Mouse (Mus musculus) forebrain, postnatal 0 days (tissue): ENCODE results near the gene Onecut1. TPM values are rescaled to one million over a fixed set of nuclear protein-coding genes. Genes with fewer than 3 reads are reported as not detected.

Source experiments
- ATAC-seq: fragments of 200-750 bp; cut with Nextera tagmentation; 2 replicates; pipeline ENCODE4 v1.8.0; 2017; ENCODE audit warnings: mild to moderate bottlenecking, moderate library complexity
- DNase-seq: peaks from one replicate; pipeline ENCODE4 v3.0.0-alpha.2; 2015
- H3K27ac ChIP-seq: fragments of 300-500 bp; sonication (generic); 2 replicates; pipeline ENCODE4 v1.5.1; 2014; ENCODE audit warnings: low read depth, mild to moderate bottlenecking, antibody characterized with exemption, low read length, moderate library complexity, mixed read lengths
- H3K27me3 ChIP-seq: fragments of 300-500 bp; sonication (generic); 2 replicates; pipeline ENCODE4 v1.6.1; 2014; ENCODE audit warnings: mild to moderate bottlenecking, low read length, mixed read lengths; ENCODE audit not compliant: insufficient read depth
- H3K36me3 ChIP-seq: fragments of 300-500 bp; sonication (generic); 2 replicates; pipeline ENCODE4 v1.6.1; 2014; ENCODE audit warnings: mild to moderate bottlenecking, moderate library complexity; ENCODE audit not compliant: insufficient read depth
- H3K4me1 ChIP-seq: fragments of 300-500 bp; sonication (generic); 2 replicates; pipeline ENCODE4 v1.6.1; 2014; ENCODE audit warnings: antibody characterized with exemption; ENCODE audit not compliant: insufficient read depth
- H3K4me2 ChIP-seq: fragments of 300-500 bp; sonication (generic); 2 replicates; pipeline ENCODE4 v1.6.1; 2014; ENCODE audit warnings: low read depth, mild to moderate bottlenecking, moderate library complexity
- H3K4me3 ChIP-seq: fragments of 300-500 bp; sonication (generic); 2 replicates; pipeline ENCODE4 v1.5.1; 2014; ENCODE audit warnings: low read depth, low read length, mixed read lengths
- H3K9ac ChIP-seq: fragments of 300-500 bp; sonication (generic); 2 replicates; pipeline ENCODE4 v1.6.1; 2014; ENCODE audit warnings: mild to moderate bottlenecking
- H3K9me3 ChIP-seq: fragments of 300-500 bp; sonication (generic); 2 replicates; pipeline ENCODE4 v1.6.1; 2016; ENCODE audit warnings: low read length
- CTCF ChIP-seq: sonication (generic); IDR thresholded peaks from 2 replicates; pipeline ENCODE4 v1.5.1; 2016; ENCODE audit warnings: antibody characterized with exemption, control low read depth, low read depth
- WGBS: fragments of 180-500 bp; shearing (Covaris S2); extraction: QIAGEN DNeasy Blood & Tissue Kit; methylation state at CpG from one replicate; pipeline ENCODE4 v1.1.7; 2014; 5-methylcytosine and 5-hydroxymethylcytosine counted together
- polyA plus RNA-seq: library from polyadenylated mRNA; unstranded; fragments of >200 nt; fragmentation: Nextera tagmentation; extraction: Ambion mirVana; gene quantifications from 2 replicates; pipeline ENCODE4 v1.2.1, GENCODE M21; 2015
- total RNA-seq: library from RNA; depleted of rRNA; stranded (reverse); fragments of >200 nt; gene quantifications from 2 replicates; pipeline ENCODE4 v1.2.3, GENCODE M21; 2014

Gene Onecut1
- total and polyA plus RNA-seq, 2 experiments from 2014 or later, result 0.64 to 3.8 TPM

DNA sequence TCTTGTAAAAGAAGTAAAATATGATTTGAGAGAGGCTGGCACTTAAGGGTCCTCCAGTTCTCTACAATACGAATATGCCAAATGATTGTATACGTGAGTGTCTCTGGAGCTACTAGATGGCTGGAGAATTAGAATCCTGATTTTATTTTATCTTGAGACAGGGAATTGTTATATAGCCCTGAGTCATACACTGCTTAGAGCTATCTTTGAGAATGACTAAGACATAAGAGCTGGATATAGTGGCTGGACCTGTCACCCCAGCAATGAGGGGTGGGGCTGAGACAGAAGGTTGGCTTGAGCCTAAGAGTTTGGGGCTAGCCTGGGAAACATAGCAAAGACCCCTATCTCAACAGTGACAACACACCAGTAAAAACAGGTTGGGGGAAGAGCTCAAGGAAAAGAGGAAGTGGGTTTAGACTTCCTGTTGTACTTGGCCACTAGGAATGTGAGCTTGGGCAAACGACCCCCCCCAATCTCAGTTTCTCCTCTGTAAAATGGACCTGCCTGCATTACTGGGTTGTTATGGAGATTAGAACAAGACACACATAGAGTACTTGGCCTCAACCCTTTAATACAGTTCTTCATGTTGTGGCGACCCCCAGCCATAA, 35.8 kb downstream of the Onecut1 start:
- WGBS, result 92% methylated on average over 4 of the region's 4 CpGs
- H3K9ac ChIP-seq, result no peak overlapping the region
- DNase-seq (no peak), ATAC-seq (no peak)
- no peaks in the 10 kb centered on the region for H3K36me3 ChIP-seq
- no peak overlapping the region for H3K27ac ChIP-seq
- H3K4me3 ChIP-seq, result no peak overlapping the region
- TF ChIP-seq CTCF, result no peak
- no peaks in the 10 kb centered on the region for H3K27me3 ChIP-seq
- H3K9me3 ChIP-seq, result no peaks in the 10 kb centered on the region
- H3K4me1 ChIP-seq, result no peaks in the 10 kb centered on the region
- no peak overlapping the region for H3K4me2 ChIP-seq

DNA sequence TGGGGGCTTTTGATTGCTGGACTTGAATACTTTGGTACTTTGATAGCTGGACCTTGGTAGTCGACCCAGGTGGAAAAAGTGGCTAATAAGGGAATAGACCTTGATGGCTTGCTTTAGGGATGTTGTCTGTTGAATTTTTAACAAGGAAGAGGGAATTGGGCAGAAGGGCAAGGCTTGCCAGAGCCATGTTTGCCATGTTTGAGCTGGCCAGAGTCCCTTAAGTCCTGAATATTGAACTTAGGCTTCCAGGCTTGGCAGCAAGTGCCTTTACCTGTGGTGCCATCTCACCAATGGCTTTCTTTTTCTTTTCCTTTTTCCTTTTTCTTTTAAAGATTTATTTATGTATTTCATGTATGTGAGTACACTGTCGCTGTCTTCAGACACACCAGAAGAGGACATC, 38.4 kb downstream of the Onecut1 start:
- Histone ChIP-seq H3K4me3 (no peak overlapping the region), H3K9me3 (no peaks in the 10 kb centered on the region), H3K27ac (no peak overlapping the region), H3K4me1 (no peaks in the 10 kb centered on the region), H3K4me2 (no peak overlapping the region), H3K9ac (no peak overlapping the region), H3K27me3 (no peaks in the 10 kb centered on the region), H3K36me3 (no peaks in the 10 kb centered on the region)
- ATAC-seq (no peak), DNase-seq (no peak)
- 90% methylated on average over 2 of the region's 2 CpGs for WGBS
- no peak for TF ChIP-seq CTCF

DNA sequence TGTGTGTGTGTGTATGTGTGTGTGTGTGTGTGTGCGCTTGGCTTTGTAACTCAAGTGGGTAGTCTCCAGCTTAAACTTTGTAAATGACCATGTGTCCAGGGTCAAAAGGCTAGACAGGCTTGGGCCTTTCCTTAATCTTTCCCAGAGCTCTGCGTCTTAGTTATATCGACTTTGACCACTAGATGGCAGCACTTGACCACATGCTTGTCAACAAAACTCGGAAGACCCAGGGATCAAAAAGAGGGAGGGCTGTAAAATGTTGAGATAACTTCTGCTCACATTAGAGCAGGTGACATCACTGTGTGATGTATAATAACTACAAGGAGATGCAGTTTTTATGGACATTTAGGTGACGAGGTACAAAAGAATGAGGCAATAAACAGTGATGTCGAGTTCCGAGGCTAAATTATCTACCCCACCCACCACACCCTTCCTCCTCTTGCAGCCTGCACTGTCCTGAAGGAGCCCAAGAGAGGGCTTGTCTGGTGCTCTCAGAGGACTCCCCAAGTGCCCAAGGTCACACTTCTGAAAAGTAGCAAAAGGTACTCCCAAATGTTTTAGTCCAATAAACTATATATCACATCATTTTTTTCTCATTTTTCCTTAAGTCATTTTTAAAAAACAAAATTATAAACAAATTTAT, 43.3 kb downstream of the Onecut1 start:
- peak; percentile 72 for ATAC-seq
- DNase-seq, result peak; percentile 85
- no peaks in the 10 kb centered on the region for H3K4me1 ChIP-seq
- H3K27ac ChIP-seq, result no peak overlapping the region
- H3K9ac ChIP-seq, result no peak overlapping the region
- TF ChIP-seq CTCF, result peak; percentile 90
- H3K4me3 ChIP-seq, result no peak overlapping the region
- H3K4me2 ChIP-seq, result no peak overlapping the region
- no peaks in the 10 kb centered on the region for H3K27me3 ChIP-seq
- H3K36me3 ChIP-seq, result no peaks in the 10 kb centered on the region
- 16% methylated on average over 7 of the region's 7 CpGs for WGBS
- no peaks in the 10 kb centered on the region for H3K9me3 ChIP-seq

- Histone ChIP-seq H3K4me3 (no peak overlapping the region), H3K4me2 (no peak overlapping the region), H3K27ac (no peak overlapping the region), H3K4me1 (no peaks in the 10 kb centered on the region), H3K36me3 (no peaks in the 10 kb centered on the region), H3K9ac (no peak overlapping the region), H3K9me3 (no peaks in the 10 kb centered on the region), H3K27me3 (no peaks in the 10 kb centered on the region)
- 53% methylated on average over 4 of the region's 4 CpGs for WGBS
- ATAC-seq, result no peak
- no peak for TF ChIP-seq CTCF
- no peak for DNase-seq
Observed at GRCm38 (mm10) chr9:74906951-74907350, 45.2 kb downstream of the Onecut1 start.

GRCm38 (mm10) chr9:74909245-74909644, 47.5 kb downstream of the Onecut1 start:
- no peak for TF ChIP-seq CTCF
- H3K4me1 ChIP-seq, result no peaks in the 10 kb centered on the region
- no peak for ATAC-seq
- H3K27ac ChIP-seq, result no peak overlapping the region
- 45% methylated on average over 15 of the region's 15 CpGs for WGBS
- DNase-seq, result no peak
- no peaks in the 10 kb centered on the region for H3K36me3 ChIP-seq
- H3K27me3 ChIP-seq, result no peaks in the 10 kb centered on the region
- H3K4me3 ChIP-seq, result no peak overlapping the region
- no peak overlapping the region for H3K4me2 ChIP-seq
- H3K9me3 ChIP-seq, result no peaks in the 10 kb centered on the region
- H3K9ac ChIP-seq, result no peak overlapping the region

DNA sequence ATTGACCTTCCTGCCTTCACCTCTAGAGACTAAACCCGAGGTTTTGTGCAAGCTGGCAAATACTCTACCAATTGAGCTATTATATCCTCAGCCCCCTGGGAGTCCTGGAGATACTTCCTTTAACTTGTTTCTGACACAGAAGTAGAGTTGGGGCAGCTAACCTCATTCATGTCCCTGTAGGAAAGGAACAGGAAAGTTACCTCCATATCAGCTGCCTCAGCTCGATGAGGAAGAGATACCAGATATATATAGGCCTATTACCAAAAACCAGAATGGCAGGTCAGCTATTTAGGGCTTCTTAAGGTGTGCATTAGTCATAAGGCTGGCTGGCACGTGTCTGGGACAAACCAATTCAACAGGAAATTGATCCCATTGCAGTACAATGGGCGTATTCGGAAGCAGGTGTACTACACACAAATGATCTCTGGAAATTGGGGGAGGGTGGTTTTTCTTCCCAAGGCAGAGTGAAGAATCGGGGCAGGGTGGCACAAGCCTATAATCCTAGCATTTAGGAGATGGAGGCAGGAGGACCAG, 48.6 kb downstream of the Onecut1 start:
- ATAC-seq (no peak), DNase-seq (no peak)
- no peak overlapping the region for H3K27ac ChIP-seq
- no peak overlapping the region for H3K9ac ChIP-seq
- no peak overlapping the region for H3K4me3 ChIP-seq
- 84% methylated on average over 6 of the region's 6 CpGs for WGBS
- H3K27me3 ChIP-seq, result no peaks in the 10 kb centered on the region
- no peaks in the 10 kb centered on the region for H3K9me3 ChIP-seq
- no peak overlapping the region for H3K4me2 ChIP-seq
- H3K36me3 ChIP-seq, result no peaks in the 10 kb centered on the region
- H3K4me1 ChIP-seq, result no peaks in the 10 kb centered on the region
- no peak for TF ChIP-seq CTCF

DNA sequence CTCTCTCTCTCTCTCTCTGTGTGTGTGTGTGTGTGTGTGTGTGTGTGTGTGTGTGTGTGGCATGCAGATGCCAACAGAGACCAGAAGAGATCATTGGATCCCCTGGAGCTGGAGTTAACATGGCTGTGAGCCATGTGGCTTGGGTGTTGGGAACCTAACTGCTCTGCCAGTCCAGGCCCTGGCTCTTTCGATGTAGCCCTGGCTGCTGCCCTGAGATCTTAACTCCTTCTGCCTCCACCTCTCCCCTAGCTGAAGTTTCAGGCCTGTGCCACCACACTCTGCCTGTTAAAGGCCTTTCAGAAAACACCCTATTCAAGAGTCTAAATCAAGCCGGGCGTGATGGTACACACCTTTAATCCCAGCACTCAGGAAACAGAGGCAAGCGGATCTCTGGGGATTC, 49.7 kb downstream of the Onecut1 start:
- Histone ChIP-seq H3K36me3 (no peaks in the 10 kb centered on the region), H3K9me3 (no peaks in the 10 kb centered on the region), H3K4me2 (no peak overlapping the region), H3K4me1 (no peaks in the 10 kb centered on the region), H3K4me3 (no peak overlapping the region), H3K27ac (no peak overlapping the region), H3K27me3 (no peaks in the 10 kb centered on the region), H3K9ac (no peak overlapping the region)
- no peak for TF ChIP-seq CTCF
- no peak for DNase-seq
- ATAC-seq, result no peak
- WGBS, result 63% methylated on average over 4 of the region's 4 CpGs
